Mouse (Mus musculus) neural tube, embryonic 14.5 days (tissue): ENCODE results near the gene Mknk1. TPM values are rescaled to one million over a fixed set of nuclear protein-coding genes. Genes with fewer than 3 reads are reported as not detected.
A peak's percentile ranks its signal among the peaks of the same experiment; 100 is the strongest.

Source experiments
- ATAC-seq: fragments of 200-750 bp; cut with Nextera tagmentation; 2 replicates; pipeline ENCODE4 v1.8.0; 2017; ENCODE audit warnings: low read depth, mild to moderate bottlenecking, moderate TSS enrichment, moderate library complexity
- H3K27ac ChIP-seq: fragments of 300-500 bp; sonication (generic); 2 replicates; pipeline ENCODE4 v1.5.1; 2014; ENCODE audit warnings: low read depth, mild to moderate bottlenecking, control low read depth, low read length, moderate library complexity, mixed read lengths
- H3K27me3 ChIP-seq: fragments of 300-500 bp; sonication (generic); 2 replicates; pipeline ENCODE4 v1.6.1; 2014; ENCODE audit warnings: low read length; ENCODE audit not compliant: control insufficient read depth, insufficient read depth
- H3K36me3 ChIP-seq: fragments of 300-500 bp; sonication (generic); 2 replicates; pipeline ENCODE4 v1.6.1; 2014; ENCODE audit warnings: low read length, mixed read lengths; ENCODE audit not compliant: control insufficient read depth, insufficient read depth
- H3K4me1 ChIP-seq: fragments of 300-500 bp; sonication (generic); 2 replicates; pipeline ENCODE4 v1.6.1; 2014; ENCODE audit warnings: low read length; ENCODE audit not compliant: control insufficient read depth, insufficient read depth
- H3K4me2 ChIP-seq: fragments of 300-500 bp; sonication (generic); 2 replicates; pipeline ENCODE4 v1.6.1; 2014; ENCODE audit warnings: mild to moderate bottlenecking, low read depth, low read length, control low read depth
- H3K4me3 ChIP-seq: fragments of 300-500 bp; sonication (generic); 2 replicates; pipeline ENCODE4 v1.5.1; 2014; ENCODE audit warnings: low read depth, low read length, control low read depth, mixed read lengths
- H3K9ac ChIP-seq: fragments of 300-500 bp; sonication (generic); replicated peaks from 2 replicates; pipeline ENCODE4 v1.6.1; 2014; ENCODE audit warnings: low read depth, mild to moderate bottlenecking, control low read depth, low read length, mixed read lengths
- H3K9me3 ChIP-seq: fragments of 300-500 bp; sonication (generic); 2 replicates; pipeline ENCODE4 v1.6.1; 2016; ENCODE audit warnings: low read length; ENCODE audit not compliant: control insufficient read depth
- WGBS: fragments of 180-500 bp; shearing (Covaris S2); extraction: QIAGEN DNeasy Blood & Tissue Kit; methylation state at CpG from one replicate; pipeline ENCODE4 v1.1.7; 2014; 5-methylcytosine and 5-hydroxymethylcytosine counted together
- polyA plus RNA-seq: library from polyadenylated mRNA; unstranded; fragments of >200 nt; fragmentation: Nextera tagmentation; extraction: Ambion mirVana; gene quantifications from 2 replicates; pipeline ENCODE4 v1.2.1, GENCODE M21; 2014

Gene Mknk1
- polyA plus RNA-seq, 1 experiment from 2014 or later: 19.9 TPM

- ATAC-seq: no peak
- H3K9me3 ChIP-seq: no peaks in the 10 kb centered on the region
- H3K4me3 ChIP-seq: peak overlapping the region; percentile 16
- peak overlapping the region; percentile 32; the same call in 1 of the 2 replicates for H3K9ac ChIP-seq
- H3K27ac ChIP-seq: no peak overlapping the region
- peak overlapping the region; percentile 43; the same call in 1 of the 2 replicates for H3K4me2 ChIP-seq
- no peaks in the 10 kb centered on the region for H3K4me1 ChIP-seq
- peaks cover 11% of the 10 kb centered on the region for H3K27me3 ChIP-seq
- WGBS: 5% methylated on average over 6 of the region's 6 CpGs
- no peaks in the 10 kb centered on the region for H3K36me3 ChIP-seq
Measured at GRCm38 (mm10) chr4:115890066-115890465, 51.1 kb downstream of the Mknk1 start.

DNA sequence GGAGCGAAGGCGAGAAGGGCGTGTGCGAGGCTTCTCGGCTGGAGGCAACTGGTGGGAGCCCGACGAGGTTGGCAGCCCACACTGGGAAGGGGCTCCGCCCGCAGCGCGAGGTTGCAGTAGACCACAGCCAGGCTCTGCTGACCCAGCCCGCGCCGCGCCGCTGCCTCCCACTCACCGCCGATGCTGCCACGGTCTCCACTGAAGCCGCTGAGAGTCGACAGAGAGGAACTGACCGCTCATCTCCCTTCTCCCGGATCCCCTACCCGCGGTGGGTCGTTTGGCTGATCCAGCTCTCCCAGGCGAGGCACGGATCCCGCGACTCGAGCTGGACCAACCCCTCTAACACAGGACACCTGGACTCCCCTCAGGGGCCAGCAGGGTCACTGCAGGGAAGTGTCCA is 51.6 kb downstream of the Mknk1 start, which contains the start of gene 6430628N08Rik:
Gene 6430628N08Rik (plus strand): TSS at position 113 of the 400 bp plus-strand sequence.
- WGBS: 1% methylated on average over 20 of the region's 31 CpGs
- peak within 1 kb of the TSS; percentile 32; the same call in 1 of the 2 replicates for H3K9ac ChIP-seq
- H3K36me3 ChIP-seq: no peaks in the 10 kb centered on the region
- peak; percentile 47 for ATAC-seq
- H3K27me3 ChIP-seq: peaks cover 11% of the 10 kb centered on the region
- no peaks in the 10 kb centered on the region for H3K9me3 ChIP-seq
- peak within 1 kb of the TSS; percentile 16 for H3K4me3 ChIP-seq
- no peak within 1 kb of the TSS for H3K27ac ChIP-seq
- H3K4me1 ChIP-seq: no peaks in the 10 kb centered on the region
- peak within 1 kb of the TSS; percentile 43; the same call in 1 of the 2 replicates for H3K4me2 ChIP-seq

DNA sequence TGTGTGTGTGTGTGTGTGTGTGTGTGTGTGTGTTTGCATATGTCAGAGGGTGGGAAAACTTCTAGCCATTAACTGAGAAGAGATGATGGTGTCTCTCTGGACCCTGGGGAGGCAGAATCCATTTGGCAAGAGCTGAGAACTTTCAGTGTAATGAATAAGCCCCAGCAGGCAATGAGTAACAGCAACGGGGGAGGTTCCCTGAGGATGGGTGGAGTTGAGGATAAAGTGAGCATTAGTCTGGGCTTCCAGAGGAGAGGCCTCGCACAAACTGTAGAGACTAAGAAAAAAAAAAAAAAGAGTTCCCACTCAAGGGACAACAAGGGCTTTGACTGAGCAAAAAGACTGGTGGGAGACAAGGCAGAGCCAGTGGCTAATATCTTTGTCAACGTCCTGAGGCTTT is 55.3 kb downstream of the Mknk1 start:
- ATAC-seq: no peak
- no peaks in the 10 kb centered on the region for H3K36me3 ChIP-seq
- H3K4me3 ChIP-seq: no peak overlapping the region
- no peak overlapping the region for H3K27ac ChIP-seq
- WGBS: 14% methylated on average over 3 of the region's 3 CpGs
- no peak overlapping the region for H3K4me2 ChIP-seq
- peaks cover 43% of the 10 kb centered on the region for H3K27me3 ChIP-seq
- peaks cover 8% of the 10 kb centered on the region; the same call in 1 of the 2 replicates for H3K4me1 ChIP-seq
- H3K9me3 ChIP-seq: no peaks in the 10 kb centered on the region
- no peak overlapping the region for H3K9ac ChIP-seq

DNA sequence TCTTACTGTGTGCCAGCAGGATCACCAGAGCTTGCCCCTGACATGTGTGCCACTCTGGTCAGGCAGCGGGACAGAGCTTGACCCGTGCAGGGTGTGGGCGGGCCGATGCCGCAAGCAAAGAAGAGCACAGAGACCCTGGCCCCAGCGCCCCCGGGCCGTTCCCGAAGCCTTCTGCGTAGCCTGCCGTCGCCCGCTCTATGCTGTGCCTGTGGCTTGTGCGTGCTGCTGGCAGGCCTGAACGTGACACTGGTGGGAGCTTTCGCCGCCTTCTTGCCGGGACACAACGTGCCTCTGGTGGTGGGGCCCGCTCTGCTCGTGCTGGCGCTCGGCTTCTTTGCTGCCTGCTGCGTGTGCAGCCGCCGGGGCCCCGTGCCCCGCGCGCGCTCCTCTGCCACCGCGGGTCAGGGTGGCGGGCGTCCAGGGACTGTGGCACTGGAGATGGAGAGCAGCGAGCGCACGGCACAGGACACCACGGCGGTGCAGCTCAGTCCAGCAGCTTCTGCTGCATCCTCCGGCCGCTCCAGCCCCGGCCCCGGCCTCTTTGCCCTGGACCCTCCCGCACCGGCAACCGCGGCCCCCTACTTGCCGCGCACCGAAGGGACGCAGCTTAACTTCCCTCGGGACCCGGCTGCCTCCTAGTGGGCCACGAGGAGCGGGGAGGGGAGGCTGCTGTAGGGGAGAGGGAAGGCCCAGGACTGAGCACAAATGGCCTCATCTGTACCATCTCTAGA is 59.1 kb downstream of the Mknk1 start:
- ATAC-seq: peak; percentile 53; the same call in 1 of the 2 replicates
- no peaks in the 10 kb centered on the region for H3K36me3 ChIP-seq
- H3K27me3 ChIP-seq: peaks cover 54% of the 10 kb centered on the region
- no peaks in the 10 kb centered on the region for H3K9me3 ChIP-seq
- peak overlapping the region; percentile 32 for H3K4me3 ChIP-seq
- peak overlapping the region; percentile 48 for H3K9ac ChIP-seq
- no peak overlapping the region for H3K27ac ChIP-seq
- WGBS: under 1% methylated on average over 56 of the region's 56 CpGs
- H3K4me2 ChIP-seq: peak overlapping the region; percentile 70
- peaks cover 8% of the 10 kb centered on the region; the same call in 1 of the 2 replicates for H3K4me1 ChIP-seq

DNA sequence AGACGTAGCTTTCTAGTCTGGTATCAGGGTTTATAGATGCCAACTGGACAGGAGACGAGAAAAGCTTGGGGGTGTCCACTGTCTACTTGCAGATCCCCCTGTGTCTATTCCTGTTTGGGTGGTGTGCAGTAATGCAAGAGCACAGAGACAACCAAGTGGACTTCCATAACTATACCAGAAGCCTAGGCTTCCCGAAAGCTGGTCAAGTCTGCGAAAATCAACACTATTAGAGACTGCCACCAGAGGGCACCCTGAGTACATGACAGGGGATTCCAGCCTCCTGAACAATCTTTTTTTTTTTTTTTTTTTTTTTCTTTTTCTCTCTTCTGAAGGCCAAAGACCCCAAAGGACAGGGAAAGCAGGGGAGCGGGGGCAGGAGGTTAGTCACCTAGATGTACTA is 63.8 kb downstream of the Mknk1 start:
- Histone ChIP-seq H3K4me3 (no peak overlapping the region), H3K36me3 (no peaks in the 10 kb centered on the region), H3K27me3 (peaks cover 58% of the 10 kb centered on the region), H3K4me2 (no peak overlapping the region), H3K27ac (no peak overlapping the region), H3K9me3 (no peaks in the 10 kb centered on the region), H3K4me1 (peaks cover 20% of the 10 kb centered on the region; the same call in 1 of the 2 replicates), H3K9ac (no peak overlapping the region)
- ATAC-seq: no peak
- WGBS: 22% methylated on average over 5 of the region's 5 CpGs

DNA sequence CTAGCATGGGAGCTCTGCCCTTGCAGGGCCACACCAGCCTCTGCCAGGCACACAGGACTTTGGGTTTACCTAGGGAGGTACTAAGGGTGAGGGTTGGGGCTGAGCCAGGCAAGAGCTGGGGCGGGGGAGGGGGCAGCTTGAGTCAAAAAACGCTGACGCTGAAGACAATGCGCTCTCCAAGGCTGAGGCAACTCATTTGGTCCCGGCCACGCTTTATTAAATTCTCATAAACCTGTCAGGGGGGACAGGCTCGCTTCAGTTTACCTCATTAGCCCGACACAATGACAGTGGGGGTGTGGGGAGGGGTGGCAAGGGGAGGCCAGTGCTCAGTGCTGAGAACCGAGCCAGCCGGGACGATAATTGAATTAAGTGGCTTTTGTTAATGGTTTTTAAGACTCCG is 65.4 kb downstream of the Mknk1 start:
- Histone ChIP-seq H3K9ac (no peak overlapping the region), H3K4me2 (no peak overlapping the region), H3K27ac (no peak overlapping the region), H3K9me3 (no peaks in the 10 kb centered on the region), H3K4me3 (no peak overlapping the region), H3K4me1 (peaks cover 14% of the 10 kb centered on the region; the same call in 1 of the 2 replicates), H3K27me3 (peaks cover 52% of the 10 kb centered on the region), H3K36me3 (no peaks in the 10 kb centered on the region)
- peak; percentile 83; the same call in 1 of the 2 replicates for ATAC-seq
- 2% methylated on average over 12 of the region's 12 CpGs for WGBS

GRCm38 (mm10) chr4:115905701-115906100 is 66.7 kb downstream of the Mknk1 start:
- peaks cover 43% of the 10 kb centered on the region for H3K27me3 ChIP-seq
- no peak overlapping the region for H3K9ac ChIP-seq
- peaks cover 14% of the 10 kb centered on the region; the same call in 1 of the 2 replicates for H3K4me1 ChIP-seq
- no peak overlapping the region for H3K4me3 ChIP-seq
- no peak overlapping the region for H3K27ac ChIP-seq
- H3K36me3 ChIP-seq: no peaks in the 10 kb centered on the region
- WGBS: 5% methylated on average over 7 of the region's 7 CpGs
- ATAC-seq: peak; percentile 18; the same call in 1 of the 2 replicates
- H3K4me2 ChIP-seq: no peak overlapping the region
- no peaks in the 10 kb centered on the region for H3K9me3 ChIP-seq

GRCm38 (mm10) chr4:115906791-115907190 is 67.8 kb downstream of the Mknk1 start:
- no peak overlapping the region for H3K27ac ChIP-seq
- H3K4me2 ChIP-seq: no peak overlapping the region
- no peaks in the 10 kb centered on the region for H3K36me3 ChIP-seq
- no peaks in the 10 kb centered on the region for H3K9me3 ChIP-seq
- H3K9ac ChIP-seq: no peak overlapping the region
- no peak for ATAC-seq
- H3K4me1 ChIP-seq: peaks cover 14% of the 10 kb centered on the region; the same call in 1 of the 2 replicates
- no peak overlapping the region for H3K4me3 ChIP-seq
- 85% methylated on average over 3 of the region's 3 CpGs for WGBS
- peaks cover 43% of the 10 kb centered on the region for H3K27me3 ChIP-seq

GRCm38 (mm10) chr4:115907994-115908393 is 69.0 kb downstream of the Mknk1 start:
- H3K4me3 ChIP-seq: no peak overlapping the region
- H3K36me3 ChIP-seq: no peaks in the 10 kb centered on the region
- H3K9ac ChIP-seq: no peak overlapping the region
- no peak overlapping the region for H3K4me2 ChIP-seq
- 85% methylated on average over 1 of the region's 1 CpGs for WGBS
- no peaks in the 10 kb centered on the region for H3K9me3 ChIP-seq
- no peak for ATAC-seq
- H3K4me1 ChIP-seq: peaks cover 14% of the 10 kb centered on the region; the same call in 1 of the 2 replicates
- peaks cover 38% of the 10 kb centered on the region for H3K27me3 ChIP-seq
- H3K27ac ChIP-seq: no peak overlapping the region
